Mouse (Mus musculus) neutrophil, adult 5-6 weeks (primary cell): ENCODE measurements around the gene Hand1. TPM values are rescaled to one million over a fixed set of nuclear protein-coding genes. Genes with fewer than 3 reads are reported as not detected.

Source experiments
- total RNA-seq: library from RNA; stranded (forward); fragments of 200-1000 nt; gene quantifications from 2 replicates; pipeline ENCODE4 v1.2.3, GENCODE M21; 2017

Gene Hand1
- total RNA-seq, 1 experiment from 2014 or later: not detected

Other genes with a start within 250 kb of the Hand1 start
- gene Galnt10, start 187.4 kb downstream of the Hand1 start, total RNA-seq: 18.2 and 21.2 TPM in 2 replicates
- gene Sap30l, start 31.2 kb downstream of the Hand1 start, total RNA-seq: 30.8 and 39.9 TPM in 2 replicates
- gene Larp1, start 176.2 kb upstream of the Hand1 start, total RNA-seq: 37.7 and 42.5 TPM in 2 replicates